Mouse (Mus musculus): ENCODE data around the gene Mgat2. TPM values are rescaled to one million over a fixed set of nuclear protein-coding genes. Genes with fewer than 3 reads are reported as not detected.
A peak's percentile ranks its signal among the peaks of the same experiment; 100 is the strongest.

Gene Mgat2
- polyA plus RNA-seq, 1 experiment from 2014 or later: 40.4 TPM

- WGBS: 1% methylated on average over 81 of the region's 86 CpGs
These were observed 662 bp downstream of the Mgat2 start for GRCm38 (mm10) chr12:69184342-69185295.

GRCm38 (mm10) chr12:69185371-69185770, 1.4 kb downstream of the Mgat2 start:
- 71% methylated on average over 7 of the region's 7 CpGs for WGBS
- H3K9ac ChIP-seq: peak overlapping the region; percentile 92; the same call in 1 of the 2 replicates
- H3K4me2 ChIP-seq: peak overlapping the region; percentile 80
- peak overlapping the region; percentile 75 for H3K4me3 ChIP-seq
- H3K36me3 ChIP-seq: peaks cover 21% of the 10 kb centered on the region
- H3K4me1 ChIP-seq (replicated peaks): peaks cover 29% of the 10 kb centered on the region
- no peaks in the 10 kb centered on the region for H3K27me3 ChIP-seq
- no peak overlapping the region for H3K27ac ChIP-seq (replicated peaks)
- H3K9me3 ChIP-seq: no peaks in the 10 kb centered on the region
- ATAC-seq (ENCODE audit: low FRiP score, low read depth): no peak

More at GRCm38 (mm10) chr12:69184342-69185295, 662 bp downstream of the Mgat2 start:
- Histone ChIP-seq H3K27ac (replicated peaks) (peak overlapping the region; percentile 94), H3K4me2 (peak overlapping the region; percentile 80), H3K36me3 (peaks cover 18% of the 10 kb centered on the region), H3K9me3 (no peaks in the 10 kb centered on the region), H3K4me3 (peak overlapping the region; percentile 75), H3K27me3 (no peaks in the 10 kb centered on the region), H3K9ac (peak overlapping the region; percentile 92), H3K4me1 (replicated peaks) (peaks cover 29% of the 10 kb centered on the region)
- ATAC-seq (ENCODE audit: low FRiP score, low read depth): peak; percentile 59

GRCm38 (mm10) chr12:69186811-69187471, 3.0 kb downstream of the Mgat2 start:
- Histone ChIP-seq H3K4me2 (no peak overlapping the region), H3K36me3 (peaks cover 15% of the 10 kb centered on the region), H3K9ac (no peak overlapping the region), H3K4me1 (replicated peaks) (peaks cover 29% of the 10 kb centered on the region), H3K4me3 (no peak overlapping the region), H3K27me3 (no peaks in the 10 kb centered on the region), H3K9me3 (no peaks in the 10 kb centered on the region), H3K27ac (replicated peaks) (no peak overlapping the region)
- no peak for ATAC-seq (ENCODE audit: low FRiP score, low read depth)
- 76% methylated on average over 5 of the region's 5 CpGs for WGBS

GRCm38 (mm10) chr12:69190074-69190473, 6.1 kb downstream of the Mgat2 start:
- WGBS: 93% methylated on average over 9 of the region's 9 CpGs
- Histone ChIP-seq H3K4me1 (replicated peaks) (peaks cover 21% of the 10 kb centered on the region), H3K27ac (replicated peaks) (no peak overlapping the region), H3K27me3 (no peaks in the 10 kb centered on the region), H3K9ac (no peak overlapping the region), H3K36me3 (peaks cover 11% of the 10 kb centered on the region; the same call in 1 of the 2 replicates), H3K4me2 (no peak overlapping the region), H3K4me3 (no peak overlapping the region), H3K9me3 (no peaks in the 10 kb centered on the region)
- ATAC-seq (ENCODE audit: low FRiP score, low read depth): no peak

- Histone ChIP-seq H3K9ac (no peak overlapping the region), H3K27me3 (no peaks in the 10 kb centered on the region), H3K27ac (replicated peaks) (no peak overlapping the region), H3K9me3 (no peaks in the 10 kb centered on the region), H3K4me3 (no peak overlapping the region), H3K36me3 (peaks cover 11% of the 10 kb centered on the region; the same call in 1 of the 2 replicates), H3K4me2 (no peak overlapping the region), H3K4me1 (replicated peaks) (peaks cover 19% of the 10 kb centered on the region)
- WGBS: 100% methylated on average over 1 of the region's 1 CpGs
- no peak for ATAC-seq (ENCODE audit: low FRiP score, low read depth)
These were observed 6.6 kb downstream of the Mgat2 start for GRCm38 (mm10) chr12:69190522-69190921.

GRCm38 (mm10) chr12:69191396-69191795, 7.4 kb downstream of the Mgat2 start:
- Histone ChIP-seq H3K4me2 (no peak overlapping the region), H3K4me3 (no peak overlapping the region), H3K36me3 (peaks cover 11% of the 10 kb centered on the region; the same call in 1 of the 2 replicates), H3K4me1 (replicated peaks) (peaks cover 24% of the 10 kb centered on the region), H3K27me3 (no peaks in the 10 kb centered on the region), H3K9me3 (no peaks in the 10 kb centered on the region), H3K9ac (no peak overlapping the region), H3K27ac (replicated peaks) (no peak overlapping the region)
- WGBS: 96% methylated on average over 5 of the region's 5 CpGs
- ATAC-seq (ENCODE audit: low FRiP score, low read depth): no peak

GRCm38 (mm10) chr12:69192637-69193036, 8.7 kb downstream of the Mgat2 start:
- Histone ChIP-seq H3K27ac (replicated peaks) (no peak overlapping the region), H3K36me3 (peaks cover 11% of the 10 kb centered on the region; the same call in 1 of the 2 replicates), H3K27me3 (no peaks in the 10 kb centered on the region), H3K9ac (no peak overlapping the region), H3K4me1 (replicated peaks) (peaks cover 16% of the 10 kb centered on the region), H3K4me2 (no peak overlapping the region), H3K9me3 (no peaks in the 10 kb centered on the region), H3K4me3 (no peak overlapping the region)
- no peak for ATAC-seq (ENCODE audit: low FRiP score, low read depth)
- 89% methylated on average over 2 of the region's 2 CpGs for WGBS

- Histone ChIP-seq H3K27me3 (no peaks in the 10 kb centered on the region), H3K4me2 (peak within 1 kb of the TSS; percentile 84), H3K27ac (replicated peaks) (peak within 1 kb of the TSS; percentile 95), H3K4me3 (peak within 1 kb of the TSS; percentile 73), H3K9me3 (no peaks in the 10 kb centered on the region), H3K36me3 (peaks cover 11% of the 10 kb centered on the region; the same call in 1 of the 2 replicates), H3K9ac (peak within 1 kb of the TSS; percentile 74), H3K4me1 (replicated peaks) (peaks cover 35% of the 10 kb centered on the region)
- peak; percentile 85 for ATAC-seq (ENCODE audit: low FRiP score, low read depth)
- under 1% methylated on average over 75 of the region's 75 CpGs for WGBS
These were observed 12.8 kb downstream of the Mgat2 start, which contains the start of gene Gm49383 for GRCm38 (mm10) chr12:69196444-69197377. TSS of gene Gm49383 (minus strand) at chr12:69197104.

GRCm38 (mm10) chr12:69197378-69198163, 13.6 kb downstream of the Mgat2 start:
- Histone ChIP-seq H3K4me1 (replicated peaks) (peaks cover 35% of the 10 kb centered on the region), H3K36me3 (peaks cover 11% of the 10 kb centered on the region; the same call in 1 of the 2 replicates), H3K4me3 (peak overlapping the region; percentile 73), H3K27ac (replicated peaks) (peak overlapping the region; percentile 95), H3K27me3 (no peaks in the 10 kb centered on the region), H3K4me2 (peak overlapping the region; percentile 84), H3K9me3 (no peaks in the 10 kb centered on the region), H3K9ac (peak overlapping the region; percentile 74)
- WGBS: under 1% methylated on average over 91 of the region's 94 CpGs
- peak; percentile 79 for ATAC-seq (ENCODE audit: low FRiP score, low read depth)

GRCm38 (mm10) chr12:69198164-69198535, 14.2 kb downstream of the Mgat2 start, which contains the start of gene Dnaaf2:
TSS of gene Dnaaf2 (minus strand) at chr12:69198429.
- Histone ChIP-seq H3K27me3 (no peaks in the 10 kb centered on the region), H3K4me1 (replicated peaks) (peaks cover 35% of the 10 kb centered on the region), H3K4me3 (peak within 1 kb of the TSS; percentile 73), H3K27ac (replicated peaks) (peak within 1 kb of the TSS; percentile 95), H3K36me3 (peaks cover 11% of the 10 kb centered on the region; the same call in 1 of the 2 replicates), H3K9me3 (no peaks in the 10 kb centered on the region), H3K9ac (peak within 1 kb of the TSS; percentile 74), H3K4me2 (peak within 1 kb of the TSS; percentile 84)
- WGBS: 1% methylated on average over 18 of the region's 18 CpGs
- ATAC-seq (ENCODE audit: low FRiP score, low read depth): peak; percentile 59

Measured in hindbrain, embryonic 15.5 days (tissue).